Mouse (Mus musculus): Measurements from ENCODE around the gene Mrnip. TPM values are rescaled to one million over a fixed set of nuclear protein-coding genes. Genes with fewer than 3 reads are reported as not detected.

The Mrnip gene
- polyA plus RNA-seq, 1 experiment: 8.3 TPM

- TF ChIP-seq GATA1 (IDR thresholded peaks at IDR 0.05; ENCODE audit: low read length): no peak
Observed at GRCm38 (mm10) chr11:50238324-50238723, 64.1 kb downstream of the Mrnip start, which contains the start of gene Ltc4s. Ltc4s (minus strand) TSS chr11:50238616.

GRCm38 (mm10) chr11:50238821-50239791, 64.9 kb downstream of the Mrnip start:
- TF ChIP-seq GATA1 (IDR thresholded peaks at IDR 0.05; ENCODE audit: low read length): no peak

- no peak for TF ChIP-seq GATA1 (IDR thresholded peaks at IDR 0.05; ENCODE audit: low read length)
Observed at GRCm38 (mm10) chr11:50240235-50240911, 66.1 kb downstream of the Mrnip start.

- TF ChIP-seq GATA1 (IDR thresholded peaks at IDR 0.05; ENCODE audit: low read length): no peak
Observed at GRCm38 (mm10) chr11:50243926-50244325, 69.7 kb downstream of the Mrnip start.

- no peak for TF ChIP-seq GATA1 (IDR thresholded peaks at IDR 0.05; ENCODE audit: low read length)
Observed at GRCm38 (mm10) chr11:50245269-50245668, 71.0 kb downstream of the Mrnip start.

GRCm38 (mm10) chr11:50248473-50249171, 74.4 kb downstream of the Mrnip start:
- TF ChIP-seq GATA1 (IDR thresholded peaks at IDR 0.05; ENCODE audit: low read length): no peak

Other genes with a start within 250 kb of the Mrnip start
- 18.0 and 24.3 TPM in 2 replicates for gene Rnf130, start 149.1 kb upstream of the Mrnip start, polyA plus RNA-seq (2012)
- gene Tbc1d9b, start 43.0 kb upstream of the Mrnip start, polyA plus RNA-seq (2012): 50.7 and 98.9 TPM in 2 replicates
- gene Sqstm1, start 36.4 kb downstream of the Mrnip start, polyA plus RNA-seq (2012): 93.1 and 96.2 TPM in 2 replicates
- gene Mgat4b, start 36.4 kb downstream of the Mrnip start, polyA plus RNA-seq (2012): 123 and 151 TPM in 2 replicates
- gene Ltc4s, start 64.2 kb downstream of the Mrnip start, polyA plus RNA-seq (2012): 0.11 and 0.18 TPM in 2 replicates
- 11.7 and 12.4 TPM in 2 replicates for gene Maml1, start 117.9 kb downstream of the Mrnip start, polyA plus RNA-seq (2012)
- gene Canx, start 151.2 kb downstream of the Mrnip start, polyA plus RNA-seq (2012): 35.7 and 47.7 TPM in 2 replicates
- gene Cby3, start 180.0 kb downstream of the Mrnip start, polyA plus RNA-seq (2012): not detected in 2 replicates
- 187 and 273 TPM in 2 replicates for gene Hnrnph1, start 202.5 kb downstream of the Mrnip start, polyA plus RNA-seq (2012)